Mouse (Mus musculus) layer of hippocampus, adult 18-20 months (tissue): ENCODE results near the gene Rdh8. TPM values are rescaled to one million over a fixed set of nuclear protein-coding genes. Genes with fewer than 3 reads are reported as not detected.
"Not testable (repeated sequence)": the region's sequence is repeated elsewhere in the genome, so short reads cannot be mapped to it uniquely, and the experiment has no call there.

ENCODE experiments used
- DNase-seq, 2 experiments: peaks; one replicate each; pipeline ENCODE4 v3.0.0; 2022; ENCODE audit warnings: low spot score in 2 of 2
- total RNA-seq, 2 experiments: library from RNA; stranded (reverse); gene quantifications; 2 replicates each; pipeline ENCODE4 v1.2.3; 2021

The Rdh8 gene
- total RNA-seq, 2 experiments from 2014 or later = not detected

- not testable (repeated sequence) for DNase-seq
Measured at GRCm38 (mm10) chr9:20835431-20835954, 17.2 kb downstream of the Rdh8 start.

GRCm38 (mm10) chr9:20837184-20837947 lies 19.1 kb downstream of the Rdh8 start:
- DNase-seq = no peak

- DNase-seq = no peak
Measured at GRCm38 (mm10) chr9:20838931-20839330, 20.6 kb downstream of the Rdh8 start.

GRCm38 (mm10) chr9:20842211-20842610 lies 23.9 kb downstream of the Rdh8 start:
- DNase-seq = no peak

- peak in 1 of 2 experiments; percentile 49 for DNase-seq
Measured at GRCm38 (mm10) chr9:20842670-20843069, 24.4 kb downstream of the Rdh8 start.

GRCm38 (mm10) chr9:20850179-20850578 lies 31.9 kb downstream of the Rdh8 start:
- no peak for DNase-seq

GRCm38 (mm10) chr9:20857131-20857530 lies 38.8 kb downstream of the Rdh8 start:
- no peak for DNase-seq

GRCm38 (mm10) chr9:20859926-20860325 lies 41.6 kb downstream of the Rdh8 start:
- no peak for DNase-seq

- DNase-seq = no peak
Measured at GRCm38 (mm10) chr9:20861821-20862220, 43.5 kb downstream of the Rdh8 start.

GRCm38 (mm10) chr9:20862225-20862624 lies 43.9 kb downstream of the Rdh8 start:
- DNase-seq = no peak

GRCm38 (mm10) chr9:20866879-20867278 lies 48.6 kb downstream of the Rdh8 start:
- no peak for DNase-seq

- DNase-seq = peak; percentile 80 to 83
Measured at GRCm38 (mm10) chr9:20868448-20869001, 50.2 kb downstream of the Rdh8 start, which contains the start of gene A230050P20Rik. Gene A230050P20Rik (plus strand): TSS chr9:20868642.

GRCm38 (mm10) chr9:20869246-20869645 lies 50.9 kb downstream of the Rdh8 start:
- DNase-seq = no peak

- DNase-seq = no peak
Measured at GRCm38 (mm10) chr9:20870211-20871173, 52.2 kb downstream of the Rdh8 start.

GRCm38 (mm10) chr9:20872991-20873390 lies 54.7 kb downstream of the Rdh8 start:
- DNase-seq = no peak

GRCm38 (mm10) chr9:20873521-20873920 lies 55.2 kb downstream of the Rdh8 start:
- DNase-seq = no peak

- no peak for DNase-seq
Measured at GRCm38 (mm10) chr9:20875021-20875790, 56.9 kb downstream of the Rdh8 start.
